Mouse (Mus musculus): ENCODE results near the gene Grsf1. TPM values are rescaled to one million over a fixed set of nuclear protein-coding genes. Genes with fewer than 3 reads are reported as not detected.

Gene Grsf1
- total and polyA plus RNA-seq, 2 experiments from 2014 or later, result 39.9 to 61.8 TPM

DNA sequence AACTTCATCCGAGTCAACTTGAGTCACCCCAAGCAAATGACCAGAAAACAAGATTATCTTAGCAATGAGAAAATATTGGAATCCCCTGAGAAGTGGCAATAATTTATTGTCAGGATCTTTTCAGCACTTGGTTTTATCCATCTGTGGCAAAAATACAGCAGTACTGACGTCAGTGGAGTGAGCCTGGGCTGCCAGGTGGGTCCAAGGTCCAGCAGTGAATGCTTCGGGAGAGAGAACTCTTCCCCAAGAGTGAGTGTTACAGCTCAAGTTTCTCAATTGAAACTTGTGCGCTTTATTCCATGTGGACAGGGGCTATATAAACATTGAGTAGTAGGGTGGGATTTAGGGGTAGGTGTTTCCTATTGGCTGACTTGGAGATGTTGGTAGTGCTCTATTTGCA is 26.1 kb upstream of the Grsf1 start:
- Histone ChIP-seq H3K4me1 (ENCODE audit: insufficient read depth, low read length) (no peaks in the 10 kb centered on the region), H3K9ac (replicated peaks; ENCODE audit: low read length) (no peak overlapping the region), H3K9me3 (ENCODE audit: low read length) (no peaks in the 10 kb centered on the region), H3K4me3 (ENCODE audit: low read length) (no peak overlapping the region), H3K27ac (no peak overlapping the region), H3K36me3 (ENCODE audit: insufficient read depth, low read length) (no peaks in the 10 kb centered on the region), H3K27me3 (ENCODE audit: insufficient read depth, low read length) (no peaks in the 10 kb centered on the region), H3K4me2 (ENCODE audit: low read depth, low read length) (no peak overlapping the region)
- no peak for TF ChIP-seq CTCF (IDR thresholded peaks at IDR 0.05; ENCODE audit: low read depth)
- ATAC-seq (no peak), DNase-seq (ENCODE audit: low spot score) (no peak)
- WGBS, result 74% methylated on average over 4 of the region's 4 CpGs

DNA sequence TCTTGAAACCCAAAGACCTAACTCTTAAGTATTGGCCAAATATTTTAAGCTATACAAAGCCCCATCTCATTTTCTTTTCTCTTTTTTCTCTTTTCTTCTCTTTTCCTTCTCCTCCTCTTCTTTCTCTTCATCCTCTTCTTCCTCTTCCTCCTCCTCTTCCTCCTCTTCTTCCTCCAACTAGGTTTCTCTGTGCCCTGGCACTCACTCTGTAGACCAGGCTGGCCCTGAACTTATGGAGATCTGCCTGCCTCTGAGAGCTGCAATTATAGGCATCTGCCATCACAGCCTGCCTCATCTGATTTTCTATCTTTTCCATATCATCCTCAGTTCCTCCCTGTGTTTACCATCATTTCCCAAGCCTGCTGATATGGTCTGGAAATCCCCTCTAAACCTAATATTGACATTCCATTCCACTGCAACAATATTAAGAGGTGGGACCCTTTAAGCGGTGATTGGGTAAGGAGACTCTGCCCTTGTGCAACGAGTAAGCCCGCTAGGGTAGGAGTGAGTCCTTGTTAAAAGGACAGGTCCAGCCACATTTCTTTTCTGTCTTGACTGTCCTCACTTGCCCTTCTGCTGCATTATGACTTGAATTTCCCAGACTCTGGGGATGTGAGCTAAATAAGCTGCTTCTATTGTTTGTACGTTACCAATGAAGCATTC is 23.4 kb upstream of the Grsf1 start:
- Histone ChIP-seq H3K27ac (no peak overlapping the region), H3K4me1 (ENCODE audit: insufficient read depth, low read length) (no peaks in the 10 kb centered on the region), H3K4me3 (ENCODE audit: low read length) (no peak overlapping the region), H3K4me2 (ENCODE audit: low read depth, low read length) (no peak overlapping the region), H3K9ac (replicated peaks; ENCODE audit: low read length) (no peak overlapping the region), H3K9me3 (ENCODE audit: low read length) (no peaks in the 10 kb centered on the region), H3K27me3 (ENCODE audit: insufficient read depth, low read length) (no peaks in the 10 kb centered on the region), H3K36me3 (ENCODE audit: insufficient read depth, low read length) (no peaks in the 10 kb centered on the region)
- DNase-seq (ENCODE audit: low spot score), result no peak
- no peak for ATAC-seq
- TF ChIP-seq CTCF (IDR thresholded peaks at IDR 0.05; ENCODE audit: low read depth), result no peak
- WGBS, result 68% methylated on average over 4 of the region's 4 CpGs

DNA sequence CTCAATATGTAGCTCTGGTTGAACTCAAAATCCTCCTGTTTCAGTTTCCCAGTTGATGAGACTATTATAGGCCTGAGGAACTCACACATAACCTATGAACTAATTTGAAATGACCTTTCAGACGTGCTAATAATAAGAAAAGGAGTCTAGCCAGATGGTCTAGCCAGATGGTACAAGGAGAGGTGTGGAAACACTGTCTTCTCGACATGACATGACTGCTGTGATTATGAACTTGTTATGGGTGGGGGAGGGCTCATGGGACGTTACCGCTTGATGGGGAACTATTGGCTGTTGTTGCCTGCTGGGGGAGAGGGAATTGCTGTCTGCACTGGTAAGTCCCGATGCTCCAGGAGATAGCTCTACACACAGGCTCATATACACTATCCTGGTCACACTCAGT is 21.3 kb upstream of the Grsf1 start:
- 52% methylated on average over 5 of the region's 5 CpGs for WGBS
- no peak overlapping the region for H3K9ac ChIP-seq (replicated peaks; ENCODE audit: low read length)
- H3K36me3 ChIP-seq (ENCODE audit: insufficient read depth, low read length), result no peaks in the 10 kb centered on the region
- H3K4me3 ChIP-seq (ENCODE audit: low read length), result no peak overlapping the region
- DNase-seq (ENCODE audit: low spot score) (peak; percentile 3), ATAC-seq (no peak)
- no peaks in the 10 kb centered on the region for H3K4me1 ChIP-seq (ENCODE audit: insufficient read depth, low read length)
- H3K4me2 ChIP-seq (ENCODE audit: low read depth, low read length), result no peak overlapping the region
- H3K27me3 ChIP-seq (ENCODE audit: insufficient read depth, low read length), result no peaks in the 10 kb centered on the region
- no peak for TF ChIP-seq CTCF (IDR thresholded peaks at IDR 0.05; ENCODE audit: low read depth)
- H3K27ac ChIP-seq, result no peak overlapping the region
- no peaks in the 10 kb centered on the region for H3K9me3 ChIP-seq (ENCODE audit: low read length)

DNA sequence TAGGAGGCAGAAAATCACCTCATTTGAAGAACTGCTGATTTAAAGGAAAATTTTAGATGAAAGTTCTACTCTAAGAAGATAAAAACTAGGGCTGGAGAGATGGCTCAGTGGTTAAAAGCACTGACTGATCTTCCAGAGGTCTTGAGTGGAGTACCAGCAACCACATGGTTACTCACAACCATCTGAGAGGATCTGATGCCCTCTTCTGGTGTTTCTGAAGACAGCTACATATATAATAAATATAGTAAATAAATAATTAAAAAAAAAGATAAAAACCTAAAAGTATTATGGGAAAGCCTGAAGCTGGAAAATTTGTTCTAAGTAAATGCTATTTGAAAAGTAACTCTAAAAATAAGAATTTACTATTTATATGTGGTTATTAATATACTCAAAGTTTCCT is 17.1 kb upstream of the Grsf1 start:
- DNase-seq (ENCODE audit: low spot score) (no peak), ATAC-seq (no peak)
- TF ChIP-seq CTCF (IDR thresholded peaks at IDR 0.05; ENCODE audit: low read depth), result no peak
- H3K9ac ChIP-seq (replicated peaks; ENCODE audit: low read length), result no peak overlapping the region
- H3K27ac ChIP-seq, result no peak overlapping the region
- no peak overlapping the region for H3K4me3 ChIP-seq (ENCODE audit: low read length)
- no peak overlapping the region for H3K4me2 ChIP-seq (ENCODE audit: low read depth, low read length)
- H3K9me3 ChIP-seq (ENCODE audit: low read length), result no peaks in the 10 kb centered on the region
- no peaks in the 10 kb centered on the region for H3K4me1 ChIP-seq (ENCODE audit: insufficient read depth, low read length)
- no peaks in the 10 kb centered on the region for H3K27me3 ChIP-seq (ENCODE audit: insufficient read depth, low read length)
- no peaks in the 10 kb centered on the region for H3K36me3 ChIP-seq (ENCODE audit: insufficient read depth, low read length)

GRCm38 (mm10) chr5:88692586-88692985 is 16.6 kb upstream of the Grsf1 start:
- Histone ChIP-seq H3K27ac (no peak overlapping the region), H3K9me3 (ENCODE audit: low read length) (no peaks in the 10 kb centered on the region), H3K36me3 (ENCODE audit: insufficient read depth, low read length) (no peaks in the 10 kb centered on the region), H3K4me2 (ENCODE audit: low read depth, low read length) (no peak overlapping the region), H3K4me1 (ENCODE audit: insufficient read depth, low read length) (no peaks in the 10 kb centered on the region), H3K4me3 (ENCODE audit: low read length) (no peak overlapping the region), H3K27me3 (ENCODE audit: insufficient read depth, low read length) (no peaks in the 10 kb centered on the region), H3K9ac (replicated peaks; ENCODE audit: low read length) (no peak overlapping the region)
- ATAC-seq (no peak), DNase-seq (ENCODE audit: low spot score) (no peak)
- no peak for TF ChIP-seq CTCF (IDR thresholded peaks at IDR 0.05; ENCODE audit: low read depth)
- WGBS, result 94% methylated on average over 4 of the region's 4 CpGs

DNA sequence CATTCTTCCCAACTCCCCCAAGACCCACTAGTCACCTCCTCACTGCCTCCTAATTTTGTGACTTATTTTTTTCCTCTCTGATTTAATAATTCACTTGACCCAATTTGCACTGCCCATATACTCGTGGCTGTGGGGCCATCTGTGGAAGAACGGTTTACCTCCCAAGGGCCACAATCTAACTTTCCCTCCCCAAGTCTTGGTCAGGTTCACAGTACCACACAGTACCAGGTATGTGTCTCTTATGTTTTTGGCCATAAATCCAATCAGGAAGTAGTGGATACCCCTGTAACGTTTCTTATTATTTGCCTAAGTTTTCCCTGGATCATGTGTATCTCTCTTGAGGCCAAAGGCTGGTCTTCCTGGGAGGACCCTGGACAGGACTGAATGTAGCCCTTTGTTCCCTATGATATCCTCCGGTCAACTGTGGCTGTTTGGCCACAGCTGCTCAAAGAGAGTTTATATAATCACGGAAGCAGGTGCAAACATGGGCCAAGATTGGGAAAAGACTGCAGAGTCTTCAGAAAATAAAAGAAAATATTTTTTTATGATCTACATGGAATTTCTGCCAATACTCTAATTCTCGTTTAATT is 15.6 kb upstream of the Grsf1 start:
- TF ChIP-seq CTCF (IDR thresholded peaks at IDR 0.05; ENCODE audit: low read depth), result no peak

More for the DNA sequence above, 15.6 kb upstream of the Grsf1 start:
- no peak overlapping the region for H3K4me3 ChIP-seq (ENCODE audit: low read length)
- H3K36me3 ChIP-seq (ENCODE audit: insufficient read depth, low read length), result no peaks in the 10 kb centered on the region
- no peak overlapping the region for H3K4me2 ChIP-seq (ENCODE audit: low read depth, low read length)
- H3K9ac ChIP-seq (replicated peaks; ENCODE audit: low read length), result no peak overlapping the region
- no peaks in the 10 kb centered on the region for H3K4me1 ChIP-seq (ENCODE audit: insufficient read depth, low read length)
- no peaks in the 10 kb centered on the region for H3K27me3 ChIP-seq (ENCODE audit: insufficient read depth, low read length)
- ATAC-seq (no peak), DNase-seq (ENCODE audit: low spot score) (no peak)
- H3K9me3 ChIP-seq (ENCODE audit: low read length), result no peaks in the 10 kb centered on the region
- H3K27ac ChIP-seq, result no peak overlapping the region
- WGBS, result 80% methylated on average over 6 of the region's 6 CpGs

All from hindbrain, postnatal 0 days (tissue).